Mouse (Mus musculus) heart, embryonic 12.5 days (tissue): ENCODE measurements around the gene Slc9a8. TPM values are rescaled to one million over a fixed set of nuclear protein-coding genes. Genes with fewer than 3 reads are reported as not detected.
A peak's percentile ranks its signal among the peaks of the same experiment; 100 is the strongest.

Experiments used
- ATAC-seq: fragments of 200-750 bp; cut with Nextera tagmentation; 2 replicates; pipeline ENCODE4 v1.8.0; 2017; ENCODE audit warnings: moderate TSS enrichment, moderate library complexity; ENCODE audit not compliant: insufficient number of reproducible peaks, low FRiP score
- H3K27ac ChIP-seq: fragments of 300-500 bp; sonication (generic); 2 replicates; pipeline ENCODE4 v1.5.1; 2016; ENCODE audit warnings: mild to moderate bottlenecking, moderate library complexity; ENCODE audit not compliant: poor library complexity, severe bottlenecking
- H3K27me3 ChIP-seq: fragments of 300-500 bp; sonication (generic); replicated peaks from 2 replicates; pipeline ENCODE4 v1.6.1; 2016; ENCODE audit warnings: mild to moderate bottlenecking, moderate library complexity
- H3K36me3 ChIP-seq: fragments of 300-500 bp; sonication (generic); 2 replicates; pipeline ENCODE4 v1.6.1; 2016; ENCODE audit warnings: mild to moderate bottlenecking, moderate library complexity
- H3K4me1 ChIP-seq: fragments of 300-500 bp; sonication (generic); replicated peaks from 2 replicates; pipeline ENCODE4 v1.6.1; 2016; ENCODE audit warnings: mild to moderate bottlenecking
- H3K4me2 ChIP-seq: fragments of 300-500 bp; sonication (generic); 2 replicates; pipeline ENCODE4 v1.6.1; 2016; ENCODE audit warnings: mild to moderate bottlenecking, moderate library complexity
- H3K4me3 ChIP-seq: fragments of 300-500 bp; sonication (generic); 2 replicates; pipeline ENCODE4 v1.5.1; 2016; ENCODE audit warnings: mild to moderate bottlenecking
- H3K9ac ChIP-seq: fragments of 300-500 bp; sonication (generic); 2 replicates; pipeline ENCODE4 v1.6.1; 2016; ENCODE audit warnings: mild to moderate bottlenecking, moderate library complexity
- H3K9me3 ChIP-seq: fragments of 300-500 bp; sonication (generic); replicated peaks from 2 replicates; pipeline ENCODE4 v1.6.1; 2016; ENCODE audit warnings: mild to moderate bottlenecking, moderate library complexity
- WGBS: fragments of 180-500 bp; shearing (Covaris S2); methylation state at CpG from one replicate; pipeline ENCODE4 v1.1.7; 2016; 5-methylcytosine and 5-hydroxymethylcytosine counted together
- polyA plus RNA-seq: library from polyadenylated mRNA; unstranded; fragments of >200 nt; fragmentation: Nextera tagmentation; extraction: Ambion mirVana; gene quantifications from 2 replicates; pipeline ENCODE4 v1.2.1, GENCODE M21; 2016

Gene Slc9a8
- polyA plus RNA-seq, 1 experiment from 2014 or later: 22.6 TPM

- H3K4me1 ChIP-seq: peaks cover 28% of the 10 kb centered on the region
- H3K36me3 ChIP-seq: peaks cover 49% of the 10 kb centered on the region
- H3K9ac ChIP-seq: no peak overlapping the region
- no peak overlapping the region for H3K4me2 ChIP-seq
- 90% methylated on average over 24 of the region's 24 CpGs for WGBS
- H3K27me3 ChIP-seq: no peaks in the 10 kb centered on the region
- H3K27ac ChIP-seq: no peak overlapping the region
- no peaks in the 10 kb centered on the region for H3K9me3 ChIP-seq
- no peak for ATAC-seq
- no peak overlapping the region for H3K4me3 ChIP-seq
Observed at GRCm38 (mm10) chr2:167483827-167484410, 62.4 kb downstream of the Slc9a8 start.

GRCm38 (mm10) chr2:167484932-167485331 is 63.4 kb downstream of the Slc9a8 start:
- WGBS: 89% methylated on average over 11 of the region's 11 CpGs
- Histone ChIP-seq H3K9ac (no peak overlapping the region), H3K9me3 (no peaks in the 10 kb centered on the region), H3K4me3 (no peak overlapping the region), H3K4me1 (peaks cover 28% of the 10 kb centered on the region), H3K27ac (no peak overlapping the region), H3K36me3 (peaks cover 49% of the 10 kb centered on the region), H3K27me3 (no peaks in the 10 kb centered on the region), H3K4me2 (no peak overlapping the region)
- no peak for ATAC-seq

GRCm38 (mm10) chr2:167485501-167486377 is 64.2 kb downstream of the Slc9a8 start:
- H3K9ac ChIP-seq: no peak overlapping the region; the same call in 1 of the 2 replicates
- H3K4me1 ChIP-seq: peaks cover 30% of the 10 kb centered on the region
- no peak overlapping the region for H3K27ac ChIP-seq
- no peak overlapping the region for H3K4me2 ChIP-seq
- no peak overlapping the region for H3K4me3 ChIP-seq
- ATAC-seq: no peak
- no peaks in the 10 kb centered on the region for H3K9me3 ChIP-seq
- H3K36me3 ChIP-seq: peaks cover 49% of the 10 kb centered on the region
- WGBS: 82% methylated on average over 7 of the region's 7 CpGs
- H3K27me3 ChIP-seq: no peaks in the 10 kb centered on the region

GRCm38 (mm10) chr2:167486573-167486972 is 65.1 kb downstream of the Slc9a8 start:
- Histone ChIP-seq H3K9me3 (no peaks in the 10 kb centered on the region), H3K27me3 (no peaks in the 10 kb centered on the region), H3K27ac (no peak overlapping the region), H3K4me3 (no peak overlapping the region), H3K4me1 (peaks cover 38% of the 10 kb centered on the region), H3K4me2 (no peak overlapping the region), H3K9ac (0 out of 2 replicates have a peak overlapping the region, but pooled peaks have one; percentile 5), H3K36me3 (peaks cover 49% of the 10 kb centered on the region)
- ATAC-seq: no peak
- WGBS: 90% methylated on average over 4 of the region's 4 CpGs

GRCm38 (mm10) chr2:167487551-167487950 is 66.0 kb downstream of the Slc9a8 start:
- Histone ChIP-seq H3K4me1 (peaks cover 42% of the 10 kb centered on the region), H3K9ac (no peak overlapping the region), H3K4me2 (no peak overlapping the region), H3K36me3 (peaks cover 44% of the 10 kb centered on the region), H3K4me3 (no peak overlapping the region), H3K27me3 (no peaks in the 10 kb centered on the region), H3K27ac (no peak overlapping the region), H3K9me3 (no peaks in the 10 kb centered on the region)
- no peak for ATAC-seq
- 93% methylated on average over 6 of the region's 6 CpGs for WGBS

GRCm38 (mm10) chr2:167487994-167488393 is 66.5 kb downstream of the Slc9a8 start:
- Histone ChIP-seq H3K27me3 (no peaks in the 10 kb centered on the region), H3K9ac (no peak overlapping the region), H3K4me2 (no peak overlapping the region), H3K27ac (no peak overlapping the region), H3K4me3 (no peak overlapping the region), H3K4me1 (peaks cover 42% of the 10 kb centered on the region), H3K36me3 (peaks cover 40% of the 10 kb centered on the region), H3K9me3 (no peaks in the 10 kb centered on the region)
- ATAC-seq: no peak
- 80% methylated on average over 6 of the region's 6 CpGs for WGBS

GRCm38 (mm10) chr2:167490813-167491525 is 69.5 kb downstream of the Slc9a8 start:
- Histone ChIP-seq H3K4me2 (peak overlapping the region; percentile 87), H3K4me3 (peak overlapping the region; percentile 96; the same call in 1 of the 2 replicates), H3K9me3 (no peaks in the 10 kb centered on the region), H3K27me3 (no peaks in the 10 kb centered on the region), H3K4me1 (peaks cover 38% of the 10 kb centered on the region), H3K27ac (no peak overlapping the region), H3K36me3 (peaks cover 14% of the 10 kb centered on the region; the same call in 1 of the 2 replicates), H3K9ac (peak overlapping the region; percentile 95)
- ATAC-seq: no peak
- WGBS: 79% methylated on average over 4 of the region's 4 CpGs

GRCm38 (mm10) chr2:167491757-167492708 is 70.5 kb downstream of the Slc9a8 start, which contains the start of gene Rnf114:
Gene Rnf114, plus strand, starts transcription at chr2:167492645.
- Histone ChIP-seq H3K36me3 (peaks cover 12% of the 10 kb centered on the region; the same call in 1 of the 2 replicates), H3K4me1 (peaks cover 27% of the 10 kb centered on the region), H3K27me3 (no peaks in the 10 kb centered on the region), H3K9me3 (no peaks in the 10 kb centered on the region), H3K4me2 (peak within 1 kb of the TSS; percentile 87), H3K4me3 (peak within 1 kb of the TSS; percentile 96), H3K27ac (peak within 1 kb of the TSS; percentile 93), H3K9ac (peak within 1 kb of the TSS; percentile 95)
- peak; percentile 43 for ATAC-seq
- WGBS: 3% methylated on average over 52 of the region's 52 CpGs

- H3K9me3 ChIP-seq: no peaks in the 10 kb centered on the region
- peak within 1 kb of the TSS; percentile 95 for H3K9ac ChIP-seq
- no peaks in the 10 kb centered on the region for H3K27me3 ChIP-seq
- ATAC-seq: peak; percentile 91
- H3K4me3 ChIP-seq: peak within 1 kb of the TSS; percentile 96
- peak within 1 kb of the TSS; percentile 93 for H3K27ac ChIP-seq
- H3K36me3 ChIP-seq: peaks cover 5% of the 10 kb centered on the region; the same call in 1 of the 2 replicates
- H3K4me1 ChIP-seq: peaks cover 20% of the 10 kb centered on the region
- peak within 1 kb of the TSS; percentile 87 for H3K4me2 ChIP-seq
- 2% methylated on average over 63 of the region's 63 CpGs for WGBS
Observed at GRCm38 (mm10) chr2:167492713-167493636, 71.5 kb downstream of the Slc9a8 start, which contains the start of gene Spata2. Gene Spata2, minus strand, starts transcription at chr2:167492887.
